In genomic region chr11:70309341-70309740, GRCm38 (mm10) we compare ENCODE assay signal across 9 mouse cellular contexts. TPM values are rescaled to one million over a fixed set of nuclear protein-coding genes. Genes with fewer than 3 reads are reported as not detected.
DNase-seq lines count a peak whose midpoint lies in the region; ATAC-seq lines count a peak whose summit lies in the region.
"Had no signal": no experiment of that assay in that cellular context is flagged by ENCODE, and none has a peak within 500 bp of the region (broad histone marks: within the 10 kb centered on the region; RNA-seq: fewer than 3 reads in every experiment).

No protein-coding gene starts in this region.

- H3K4me1 ChIP-seq in midbrain, embryonic 16.5 days (ENCODE audit: control insufficient read depth, insufficient read depth, low read length) = no peaks in the 10 kb centered on the region

- H3K9ac ChIP-seq in midbrain, embryonic 16.5 days (ENCODE audit: low read depth, low read length) = no peak overlapping the region

- no peaks in the 10 kb centered on the region for H3K9me3 ChIP-seq in midbrain, embryonic 16.5 days (replicated peaks; ENCODE audit: control insufficient read depth, low read length, poor library complexity, severe bottlenecking)

- WGBS in midbrain, embryonic 16.5 days = 25% methylated on average over 9 of the region's 9 CpGs

- H3K27ac ChIP-seq in midbrain, embryonic 16.5 days (ENCODE audit: low read length) = no peak overlapping the region

- peak; percentile 63 for DNase-seq in heart, adult 8-10 months (ENCODE audit: low spot score)
- DNase-seq in heart, adult 11 months = no peak
- peak; percentile 49 to 57 for DNase-seq in B cell, adult 2 months
- peak; percentile 61 for DNase-seq in adipocyte (ENCODE audit: low spot score)
- peak; percentile 33 for DNase-seq in embryo, embryonic 9.5 days (ENCODE audit: extremely low spot score)
- DNase-seq in layer of hippocampus, postnatal 14 days (ENCODE audit: low spot score in 2 of 2) = peak; percentile 14 to 57
- DNase-seq in skeletal muscle tissue, adult 2 months (ENCODE audit: low read depth, low spot score) = peak; percentile 36

- no peaks in the 10 kb centered on the region for H3K36me3 ChIP-seq in midbrain, embryonic 16.5 days (ENCODE audit: control insufficient read depth, insufficient read depth, low read length)

- no peaks in the 10 kb centered on the region for H3K27me3 ChIP-seq in midbrain, embryonic 16.5 days (ENCODE audit: control insufficient read depth, insufficient read depth, low read depth, low read length)

- no peak for ATAC-seq in midbrain, embryonic 16.5 days

- H3K4me3 ChIP-seq in midbrain, embryonic 16.5 days (ENCODE audit: low read depth, low read length) = no peak overlapping the region

- no peak overlapping the region for H3K4me2 ChIP-seq in midbrain, embryonic 16.5 days (ENCODE audit: low read length)

RNA-seq across cellular contexts. Expression of gene Alox12e, which starts 13.1 kb away (rescaled TPM):
- total RNA-seq in heart, adult 8-10 months (2022) = not detected
- total RNA-seq in layer of hippocampus, postnatal 14 days (2021) = not detected
- not detected in 2 replicates for polyA plus RNA-seq in midbrain, embryonic 16.5 days (2015; fragmentation: Nextera tagmentation; extraction: Ambion mirVana)

RNA-seq across cellular contexts. Expression of gene Alox15, which starts 42.5 kb away (rescaled TPM):
- 10 to 100 TPM in 1 of 4 experiments, 1 to 10 TPM in 1, under 1 TPM in 2; 0.25 to 79.7 (median 1.2) TPM for total RNA-seq in heart, adult 8-10 months (2022)
- total RNA-seq in layer of hippocampus, postnatal 14 days (2021) = not detected
- polyA plus RNA-seq in midbrain, embryonic 16.5 days (2015; fragmentation: Nextera tagmentation; extraction: Ambion mirVana) = 0.09 and 0.18 TPM in 2 replicates
- total RNA-seq: left cerebral cortex, postnatal 10 days had no signal

RNA-seq across cellular contexts. Expression of gene Alox12, which starts 54.2 kb away (rescaled TPM):
- 1 to 10 TPM; 2.6 to 4.0 (median 3.1) TPM for total RNA-seq in heart, adult 8-10 months (2022)
- under 1 TPM in 1 of 2 experiments, not detected in 1; 0.48 TPM for total RNA-seq in layer of hippocampus, postnatal 14 days (2021)
- 0.34 and 0.49 TPM in 2 replicates for polyA plus RNA-seq in midbrain, embryonic 16.5 days (2015; fragmentation: Nextera tagmentation; extraction: Ambion mirVana)
